31 mouse cellular contexts compared by ENCODE assay signal in genomic region chr3:135312916-135313491, GRCm38 (mm10). TPM values are rescaled to one million over a fixed set of nuclear protein-coding genes. Genes with fewer than 3 reads are reported as not detected.
A peak's percentile ranks its signal among the peaks of the same experiment; 100 is the strongest.
DNase-seq lines count a peak whose midpoint lies in the region; ATAC-seq and TF ChIP-seq lines count a peak whose summit lies in the region.
"Had no signal": no experiment of that assay in that cellular context is flagged by ENCODE, and none has a peak within 500 bp of the region (broad histone marks: within the 10 kb centered on the region; RNA-seq: fewer than 3 reads in every experiment).

No protein-coding gene starts in this region.

- H3K4me3 ChIP-seq in heart, embryonic 11.5 days (ENCODE audit: low read depth, low read length): no peak overlapping the region
- H3K4me3 ChIP-seq in liver, postnatal 0 days (ENCODE audit: low read depth, low read length): no peak overlapping the region
- H3K4me3 ChIP-seq: heart, embryonic 10.5 days; hindbrain, embryonic 12.5 days; left cerebral cortex, adult 2 months; limb, embryonic 13.5 days; liver, embryonic 12.5 days had no signal

- no peaks in the 10 kb centered on the region for H3K4me1 ChIP-seq in heart, embryonic 11.5 days (ENCODE audit: control insufficient read depth, insufficient read depth, low read length)
- peaks cover under 1% of the 10 kb centered on the region; the same call in 1 of the 2 replicates for H3K4me1 ChIP-seq in liver, postnatal 0 days (ENCODE audit: insufficient read depth)
- H3K4me1 ChIP-seq: limb, embryonic 13.5 days had no signal

- 0 out of 2 replicates have a peak, but pooled peaks have one; percentile 11 for TF ChIP-seq CTCF in liver, postnatal 0 days (IDR thresholded peaks at IDR 0.05; ENCODE audit: low read depth)

- H3K27me3 ChIP-seq in heart, embryonic 11.5 days (ENCODE audit: control insufficient read depth, insufficient read depth, low read length): no peaks in the 10 kb centered on the region
- 0 out of 2 replicates have a peak, but pooled peaks cover 1% of the 10 kb centered on the region for H3K27me3 ChIP-seq in liver, postnatal 0 days (ENCODE audit: insufficient read depth, low read length)
- H3K27me3 ChIP-seq: limb, embryonic 13.5 days had no signal

- H3K9me3 ChIP-seq in heart, embryonic 11.5 days (replicated peaks; ENCODE audit: control insufficient read depth, low read length): no peaks in the 10 kb centered on the region
- no peaks in the 10 kb centered on the region for H3K9me3 ChIP-seq in liver, postnatal 0 days (ENCODE audit: low read length)
- H3K9me3 ChIP-seq: heart, embryonic 10.5 days; limb, embryonic 13.5 days had no signal

- ATAC-seq in heart, embryonic 11.5 days (replicated peaks; ENCODE audit: insufficient number of reproducible peaks, low FRiP score, low TSS enrichment): no peak
- no peak for ATAC-seq in liver, postnatal 0 days
- ATAC-seq: CD4-positive, CD25-positive, alpha-beta regulatory T cell, adult 4 months; liver, embryonic 12.5 days had no signal

- no peak overlapping the region for H3K9ac ChIP-seq in heart, embryonic 11.5 days (ENCODE audit: low read depth, low read length)
- no peak overlapping the region for H3K9ac ChIP-seq in liver, postnatal 0 days (replicated peaks)
- H3K9ac ChIP-seq: hindbrain, embryonic 12.5 days; limb, embryonic 13.5 days; liver, embryonic 12.5 days had no signal

- H3K27ac ChIP-seq in heart, embryonic 11.5 days (ENCODE audit: low read depth, low read length): no peak overlapping the region
- no peak overlapping the region for H3K27ac ChIP-seq in liver, postnatal 0 days (ENCODE audit: low read depth)
- H3K27ac ChIP-seq: heart, embryonic 10.5 days; hindbrain, embryonic 12.5 days; hindbrain, postnatal 0 days; left cerebral cortex, adult 2 months; limb, embryonic 13.5 days; liver, embryonic 12.5 days; stomach, postnatal 0 days had no signal

- DNase-seq in heart, adult 11 months: peak; percentile 28
- no peak for DNase-seq in liver, postnatal 0 days
- DNase-seq in liver: no peak
- peak; percentile 24 for DNase-seq in retina, postnatal 1 day
- no peak for DNase-seq in retina, embryonic 14.5 days (ENCODE audit: low spot score)
- DNase-seq in left cerebral cortex, adult 8-10 months (ENCODE audit: low spot score in 2 of 2): no peak
- DNase-seq: adrenal gland, postnatal 10 days; cerebellum, adult 8-10 months; cerebellum, postnatal 25 days; gastrocnemius, postnatal 14 days; heart, postnatal 36 days; kidney, adult 2 months; lung, adult 18-20 months; lung, postnatal 14 days; right cerebral cortex, adult 18-20 months; right cerebral cortex, postnatal 4 days; thymus, adult 18-20 months; thymus, postnatal 36 days had no signal

- no peaks in the 10 kb centered on the region for H3K36me3 ChIP-seq in heart, embryonic 11.5 days (ENCODE audit: control insufficient read depth, insufficient read depth, low read length)
- H3K36me3 ChIP-seq in liver, postnatal 0 days (replicated peaks; ENCODE audit: insufficient read depth, low read length): no peaks in the 10 kb centered on the region
- H3K36me3 ChIP-seq: heart, embryonic 10.5 days; hindbrain, embryonic 12.5 days; liver, embryonic 12.5 days had no signal

- 40% methylated on average over 2 of the region's 2 CpGs for WGBS in heart, embryonic 11.5 days (ENCODE audit: insufficient replicate concordance)
- 35% methylated on average over 2 of the region's 2 CpGs for WGBS in liver, postnatal 0 days (ENCODE audit: insufficient replicate concordance)

- H3K4me2 ChIP-seq in heart, embryonic 11.5 days: no peak overlapping the region
- no peak overlapping the region for H3K4me2 ChIP-seq in liver, postnatal 0 days (ENCODE audit: low read depth, low read length)
- H3K4me2 ChIP-seq: hindbrain, embryonic 12.5 days; limb, embryonic 13.5 days; liver, embryonic 12.5 days had no signal

- TF ChIP-seq EP300 in liver, postnatal 0 days (IDR thresholded peaks at IDR 0.05; ENCODE audit: low read depth): no peak

RNA-seq across cellular contexts. Expression of gene Slc9b2, which starts 5.5 kb away (rescaled TPM):
- polyA plus RNA-seq in heart, embryonic 11.5 days (2014; fragmentation: Nextera tagmentation; extraction: Ambion mirVana): 1.0 and 1.1 TPM in 2 replicates
- 0.11 TPM in 1 of 2 replicates, not detected in the other for polyA plus RNA-seq in liver, postnatal 0 days (2015; fragmentation: Nextera tagmentation; extraction: Ambion mirVana)
- total RNA-seq in left cerebral cortex, adult 8-10 months (2022): 1 to 10 TPM; 3.0 to 4.7 (median 3.6) TPM

RNA-seq across cellular contexts. Expression of gene Bdh2, which starts 32.0 kb away (rescaled TPM):
- polyA plus RNA-seq in heart, embryonic 11.5 days (2014; fragmentation: Nextera tagmentation; extraction: Ambion mirVana): 3.7 and 3.8 TPM in 2 replicates
- 0.59 and 0.67 TPM in 2 replicates for polyA plus RNA-seq in liver, postnatal 0 days (2015; fragmentation: Nextera tagmentation; extraction: Ambion mirVana)
- total RNA-seq in left cerebral cortex, adult 8-10 months (2022): 1 to 10 TPM; 4.5 to 6.0 (median 5.1) TPM
- total RNA-seq: granulocyte monocyte progenitor cell, adult 5-6 weeks had no signal
- polyA plus RNA-seq: CD4-positive, CD25-positive, alpha-beta regulatory T cell, adult 4 months had no signal

RNA-seq across cellular contexts. Expression of gene Slc9b1, which starts 34.8 kb away (rescaled TPM):
- polyA plus RNA-seq in heart, embryonic 11.5 days (2014; fragmentation: Nextera tagmentation; extraction: Ambion mirVana): 0.17 TPM in 1 of 2 replicates, not detected in the other
- not detected in 2 replicates for polyA plus RNA-seq in liver, postnatal 0 days (2015; fragmentation: Nextera tagmentation; extraction: Ambion mirVana)
- total RNA-seq in left cerebral cortex, adult 8-10 months (2022): under 1 TPM in 3 of 4 experiments, not detected in 1; 0.35 to 0.74 (median 0.62) TPM
- total RNA-seq: gastrocnemius, postnatal 14 days; hindbrain, postnatal 0 days had no signal
- polyA plus RNA-seq: heart, embryonic 16.5 days; hindbrain, embryonic 12.5 days; hindbrain, postnatal 0 days; neural tube, embryonic 14.5 days; spleen, adult 2 months had no signal

Comparison
In these comparisons a context has a peak if more than half of its experiments do, and no peak if none do; other contexts are left out.
1. DNase-seq: peak in heart, adult 11 months (single experiment) and retina, postnatal 1 day (single experiment); none in liver, postnatal 0 days (single experiment), liver (single experiment), retina, embryonic 14.5 days (single experiment) and left cerebral cortex, adult 8-10 months (0 of 2).